Mouse (Mus musculus) kidney, postnatal 0 days (tissue): ENCODE data around the gene Vmn2r85. TPM values are rescaled to one million over a fixed set of nuclear protein-coding genes. Genes with fewer than 3 reads are reported as not detected.

Experiments
- ATAC-seq: fragments of 200-750 bp; cut with Nextera tagmentation; replicated peaks from 2 replicates; pipeline ENCODE4 v1.8.0; 2017; ENCODE audit warnings: low read depth, moderate number of reproducible peaks, moderate TSS enrichment, moderate library complexity; ENCODE audit not compliant: low FRiP score
- DNase-seq: peaks from one replicate; pipeline ENCODE4 v3.0.0-alpha.2; 2016; ENCODE audit warnings: low spot score
- H3K27ac ChIP-seq: fragments of 300-500 bp; sonication (generic); 2 replicates; pipeline ENCODE4 v1.5.1; 2014; ENCODE audit warnings: mild to moderate bottlenecking
- H3K27me3 ChIP-seq: fragments of 300-500 bp; sonication (generic); 2 replicates; pipeline ENCODE4 v1.6.1; 2014; ENCODE audit warnings: low read length, mixed read lengths; ENCODE audit not compliant: insufficient read depth
- H3K36me3 ChIP-seq: fragments of 300-500 bp; sonication (generic); 2 replicates; pipeline ENCODE4 v1.6.1; 2014; ENCODE audit warnings: low read length, mixed read lengths; ENCODE audit not compliant: insufficient read depth
- H3K4me1 ChIP-seq: fragments of 300-500 bp; sonication (generic); replicated peaks from 2 replicates; pipeline ENCODE4 v1.6.1; 2014; ENCODE audit warnings: antibody characterized with exemption, low read length, mixed read lengths; ENCODE audit not compliant: insufficient read depth
- H3K4me2 ChIP-seq: fragments of 300-500 bp; sonication (generic); 2 replicates; pipeline ENCODE4 v1.6.1; 2014; ENCODE audit warnings: mild to moderate bottlenecking, low read length, moderate library complexity, mixed read lengths
- H3K4me3 ChIP-seq: fragments of 300-500 bp; sonication (generic); replicated peaks from 2 replicates; pipeline ENCODE4 v1.5.1; 2014; ENCODE audit warnings: low read depth, low read length
- H3K9ac ChIP-seq: fragments of 300-500 bp; sonication (generic); 2 replicates; pipeline ENCODE4 v1.6.1; 2014; ENCODE audit warnings: low read depth, low read length
- H3K9me3 ChIP-seq: fragments of 300-500 bp; sonication (generic); replicated peaks from 2 replicates; pipeline ENCODE4 v1.6.1; 2016; ENCODE audit warnings: low read length, inconsistent platforms, mixed read lengths
- CTCF ChIP-seq: IDR thresholded peaks from 2 replicates; pipeline ENCODE4 v1.5.1; 2016; ENCODE audit warnings: antibody characterized with exemption, low read depth, mild to moderate bottlenecking, moderate library complexity
- polyA plus RNA-seq: library from polyadenylated mRNA; unstranded; fragments of >200 nt; fragmentation: Nextera tagmentation; extraction: Ambion mirVana; gene quantifications from 2 replicates; pipeline ENCODE4 v1.2.1, GENCODE M21; 2015

Vmn2r85 gene
- polyA plus RNA-seq, 1 experiment from 2014 or later, result not detected

DNA sequence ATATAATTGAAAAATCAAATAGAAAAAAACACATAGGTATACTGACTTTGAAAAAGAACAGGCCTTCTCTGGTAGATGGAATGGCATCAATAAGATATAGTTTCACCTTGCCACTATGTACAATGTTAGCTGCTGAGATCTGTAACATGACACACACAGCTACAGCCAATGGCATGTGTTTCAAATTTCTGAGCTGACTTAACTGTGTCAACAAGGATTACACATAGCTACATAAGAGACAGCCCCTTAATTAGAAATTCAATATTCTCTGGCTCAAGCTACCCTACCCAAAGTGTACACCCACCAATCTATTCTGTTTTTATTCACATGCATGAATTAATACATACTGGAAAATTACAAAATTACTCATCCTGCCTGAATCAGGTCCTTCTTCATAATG is 61.1 kb downstream of the Vmn2r85 start:
- Histone ChIP-seq H3K9ac (no peak overlapping the region), H3K4me1 (no peaks in the 10 kb centered on the region), H3K27me3 (no peaks in the 10 kb centered on the region), H3K4me3 (no peak overlapping the region), H3K36me3 (no peaks in the 10 kb centered on the region), H3K27ac (no peak overlapping the region), H3K9me3 (no peaks in the 10 kb centered on the region), H3K4me2 (no peak overlapping the region)
- DNase-seq, result no peak
- ATAC-seq, result no peak
- no peak for TF ChIP-seq CTCF

GRCm38 (mm10) chr10:130364766-130365165 is 64.7 kb downstream of the Vmn2r85 start:
- no peaks in the 10 kb centered on the region for H3K36me3 ChIP-seq
- no peak overlapping the region for H3K9ac ChIP-seq
- DNase-seq (no peak), ATAC-seq (no peak)
- TF ChIP-seq CTCF, result no peak
- H3K4me1 ChIP-seq, result no peaks in the 10 kb centered on the region
- H3K4me3 ChIP-seq, result no peak overlapping the region
- no peaks in the 10 kb centered on the region for H3K9me3 ChIP-seq
- no peak overlapping the region for H3K4me2 ChIP-seq
- H3K27ac ChIP-seq, result no peak overlapping the region
- no peaks in the 10 kb centered on the region for H3K27me3 ChIP-seq

Other genes with a start within 250 kb of the Vmn2r85 start
- not detected in 2 replicates for gene Olfr826, start 245.5 kb downstream of the Vmn2r85 start, polyA plus RNA-seq
- gene Olfr827, start 215.3 kb downstream of the Vmn2r85 start, polyA plus RNA-seq, result not detected in 2 replicates
- not detected in 2 replicates for gene Neurod4, start 149.5 kb downstream of the Vmn2r85 start, polyA plus RNA-seq
- gene Tespa1, start 106.8 kb downstream of the Vmn2r85 start, polyA plus RNA-seq, result 0.14 TPM in 1 of 2 replicates, not detected in the other
- not detected in 2 replicates for gene Vmn2r84, start 35.4 kb downstream of the Vmn2r85 start, polyA plus RNA-seq
- not detected in 2 replicates for gene Vmn2r86, start 26.3 kb upstream of the Vmn2r85 start, polyA plus RNA-seq
- gene Vmn2r87, start 67.7 kb upstream of the Vmn2r85 start, polyA plus RNA-seq, result not detected in 2 replicates